Mouse (Mus musculus) heart, adult 2 months (tissue): ENCODE results near the gene S1pr1.
A peak's percentile ranks its signal among the peaks of the same experiment; 100 is the strongest.

Experiments used
- CTCF ChIP-seq: fragments of 200-600 bp; IDR thresholded peaks from 2 replicates; pipeline ENCODE4 v1.8.1; 2022; ENCODE audit warnings: antibody characterized with exemption, mild to moderate bottlenecking, moderate library complexity
- EP300 ChIP-seq: fragments of 200-500 bp; IDR thresholded peaks from 2 replicates; pipeline ENCODE4 v1.6.1; 2011; ENCODE audit warnings: low read depth, low read length, control low read depth; ENCODE audit not compliant: insufficient read depth
- POLR2A ChIP-seq: fragments of 200-500 bp; IDR thresholded peaks from 2 replicates; pipeline ENCODE4 v1.6.1; 2011; ENCODE audit warnings: mild to moderate bottlenecking, low read depth, low read length, control low read depth; ENCODE audit not compliant: insufficient read depth

- peak; percentile 97 for TF ChIP-seq EP300
- TF ChIP-seq CTCF = no peak
- TF ChIP-seq POLR2A = 0 out of 2 replicates have a peak, but pooled peaks have one; percentile 30
These were observed 32.4 kb downstream of the S1pr1 start for GRCm38 (mm10) chr3:115682328-115683088.
